Mouse (Mus musculus): ENCODE measurements around the gene Wdr13.

DNA sequence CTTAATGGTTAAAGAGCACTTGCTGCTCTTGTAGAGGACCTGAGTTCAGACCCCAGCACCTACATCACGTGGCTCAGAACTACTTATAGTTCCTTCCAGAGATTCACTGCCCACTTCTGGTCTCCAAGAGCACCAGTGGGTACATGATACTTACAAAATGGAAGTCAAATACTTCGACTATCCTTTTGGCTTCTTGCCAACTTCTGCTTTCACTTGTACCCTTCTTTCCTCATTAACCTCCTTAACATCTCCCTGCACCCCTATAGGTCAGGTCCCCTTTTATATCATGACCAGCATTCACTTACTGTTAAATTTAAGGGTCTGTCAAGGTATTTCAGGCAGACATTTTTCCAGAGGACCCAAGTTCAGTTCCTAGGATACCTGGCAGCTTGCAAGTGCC is 3.2 kb upstream of the Wdr13 start:
- no peak for TF ChIP-seq CTCF (IDR thresholded peaks at IDR 0.05; ENCODE audit: low read depth)
- no peak for TF ChIP-seq EP300 (optimal IDR thresholded peaks at IDR 0.05)
